In the genomic region with DNA sequence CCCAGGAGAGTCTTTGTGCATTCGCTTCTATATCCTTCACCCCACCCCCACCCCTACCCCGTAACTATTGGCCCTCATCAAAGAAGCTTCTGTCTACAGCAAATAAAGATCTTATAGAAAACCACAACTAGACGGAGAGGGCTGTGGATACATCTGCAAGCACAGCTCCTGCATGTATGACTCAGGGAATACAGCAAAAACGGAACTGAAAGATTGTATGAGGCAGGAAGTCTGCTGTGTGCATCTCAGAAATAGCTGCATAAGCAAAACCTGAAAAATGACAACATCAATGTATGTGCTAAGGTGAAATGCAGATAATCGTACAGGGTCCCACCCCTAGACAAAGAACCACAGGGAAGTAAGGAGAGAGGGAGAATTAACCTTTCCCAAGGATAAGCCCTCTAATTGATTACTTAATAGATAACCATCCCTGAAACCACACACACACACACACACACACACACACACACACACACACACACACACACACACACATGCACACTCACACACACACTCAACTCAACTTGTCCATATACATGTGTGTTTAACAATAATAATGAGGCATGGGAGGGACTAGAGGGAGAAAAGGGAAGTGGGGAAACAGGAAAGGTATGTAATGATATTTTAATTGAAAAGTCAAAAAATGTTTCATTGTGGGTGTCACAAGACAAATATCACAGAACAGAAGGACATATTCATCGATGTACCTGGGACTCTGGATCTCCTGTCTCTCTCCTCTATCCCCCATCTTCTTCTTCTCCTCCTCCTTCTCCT, we compare ENCODE assay signal across 20 mouse cellular contexts.
DNase-seq lines count a peak whose midpoint lies in the region; ATAC-seq and TF ChIP-seq lines count a peak whose summit lies in the region.
"Had no signal": no experiment of that assay in that cellular context is flagged by ENCODE, and none has a peak within 500 bp of the region (broad histone marks: within the 10 kb centered on the region; RNA-seq: fewer than 3 reads in every experiment).

No protein-coding gene starts in this region.

- ATAC-seq in heart, embryonic 12.5 days (ENCODE audit: insufficient number of reproducible peaks, low FRiP score) = 0 out of 2 replicates have a peak, but pooled peaks have one; percentile 4
- ATAC-seq: forebrain, embryonic 13.5 days; forebrain, postnatal 0 days; hindbrain, postnatal 0 days had no signal

- H3K4me2 ChIP-seq in heart, embryonic 12.5 days = no peak overlapping the region
- H3K4me2 ChIP-seq: forebrain, embryonic 13.5 days; hindbrain, embryonic 13.5 days had no signal

- no peaks in the 10 kb centered on the region for H3K9me3 ChIP-seq in heart, embryonic 12.5 days (replicated peaks)
- H3K9me3 ChIP-seq: embryonic facial prominence, embryonic 10.5 days; forebrain, embryonic 13.5 days; hindbrain, embryonic 13.5 days had no signal

- H3K27me3 ChIP-seq in heart, embryonic 12.5 days (replicated peaks) = no peaks in the 10 kb centered on the region
- H3K27me3 ChIP-seq: forebrain, embryonic 13.5 days; hindbrain, embryonic 13.5 days had no signal

- DNase-seq in heart, adult 8-10 months (ENCODE audit: low spot score) = no peak
- DNase-seq in skeletal muscle tissue, adult 2 months (ENCODE audit: low read depth, low spot score) = peak; percentile 3
- no peak for DNase-seq in layer of hippocampus, adult 2 months (ENCODE audit: low spot score in 2 of 2)
- no peak for DNase-seq in urinary bladder, postnatal 14 days (ENCODE audit: low spot score)
- no peak for DNase-seq in layer of hippocampus, postnatal 14 days (ENCODE audit: low spot score in 2 of 2)
- DNase-seq: adrenal gland, adult 8-10 months; cerebellum, adult 18-20 months; cerebellum, adult 9-11 months; cerebellum, postnatal 36 days; forebrain, postnatal 0 days; gastrocnemius, postnatal 14 days; heart, postnatal 10 days; heart, postnatal 4 days had no signal

- H3K79me2 ChIP-seq in macrophage (ENCODE audit: inconsistent target) = no peaks in the 10 kb centered on the region

- no peak overlapping the region for H3K9ac ChIP-seq in heart, embryonic 12.5 days
- H3K9ac ChIP-seq: forebrain, embryonic 13.5 days; forebrain, postnatal 0 days; hindbrain, embryonic 13.5 days had no signal

- TF ChIP-seq CTCF in bone marrow macrophage, adult 2 months (IDR thresholded peaks at IDR 0.05; ENCODE audit: low read depth, low read length) = no peak
- no peak for TF ChIP-seq CTCF in layer of hippocampus, adult 2 months (conservative IDR thresholded peaks at IDR 0.05)

- no peak for TF ChIP-seq POLR2A in bone marrow macrophage, adult 2 months (IDR thresholded peaks at IDR 0.05; ENCODE audit: borderline replicate concordance, low read depth, low read length)

- H3K4me1 ChIP-seq in heart, embryonic 12.5 days (replicated peaks) = no peaks in the 10 kb centered on the region
- H3K4me1 ChIP-seq in bone marrow macrophage, adult 2 months (ENCODE audit: control insufficient read depth, insufficient read depth, low read length) = peaks cover 16% of the 10 kb centered on the region
- H3K4me1 ChIP-seq: embryonic facial prominence, embryonic 10.5 days; forebrain, embryonic 13.5 days; hindbrain, embryonic 13.5 days had no signal

- H3K4me3 ChIP-seq in heart, embryonic 12.5 days = no peak overlapping the region
- H3K4me3 ChIP-seq in bone marrow macrophage, adult 2 months (ENCODE audit: insufficient read depth, low read length) = 0 out of 2 replicates have a peak overlapping the region, but pooled peaks have one; percentile 2
- no peak overlapping the region for H3K4me3 ChIP-seq in macrophage (ENCODE audit: inconsistent target)
- H3K4me3 ChIP-seq in layer of hippocampus, adult 2 months = no peak overlapping the region
- H3K4me3 ChIP-seq: embryonic facial prominence, embryonic 10.5 days; forebrain, embryonic 13.5 days; hindbrain, embryonic 13.5 days had no signal

- 70% methylated on average over 6 of the region's 6 CpGs for WGBS in heart, embryonic 12.5 days
- WGBS in macrophage (ENCODE audit: missing documents) = 4% methylated on average over 5 of the region's 6 CpGs

- no peaks in the 10 kb centered on the region for H3K36me3 ChIP-seq in heart, embryonic 12.5 days
- H3K36me3 ChIP-seq in macrophage (ENCODE audit: inconsistent target) = no peaks in the 10 kb centered on the region
- H3K36me3 ChIP-seq: embryonic facial prominence, embryonic 10.5 days; hindbrain, embryonic 13.5 days had no signal

- H3K27ac ChIP-seq in heart, embryonic 12.5 days (ENCODE audit: poor library complexity, severe bottlenecking) = no peak overlapping the region
- peak overlapping the region; percentile 51 for H3K27ac ChIP-seq in bone marrow macrophage, adult 2 months (ENCODE audit: insufficient read depth, low read depth, low read length)
- peak overlapping the region; percentile 24; the same call in 1 of the 2 replicates for H3K27ac ChIP-seq in macrophage
- no peak overlapping the region for H3K27ac ChIP-seq in layer of hippocampus, adult 2 months
- H3K27ac ChIP-seq: embryonic facial prominence, embryonic 10.5 days; forebrain, embryonic 13.5 days; hindbrain, embryonic 13.5 days; hindbrain, postnatal 0 days had no signal

Comparison
In these comparisons a context has a peak if more than half of its experiments do, and no peak if none do; other contexts are left out.
1. H3K27ac ChIP-seq: peak in bone marrow macrophage, adult 2 months (single experiment) and macrophage (single experiment); none in heart, embryonic 12.5 days (single experiment) and layer of hippocampus, adult 2 months (single experiment).